Mouse (Mus musculus) embryonic facial prominence, embryonic 13.5 days (tissue): ENCODE results near the gene Rasgrf1. TPM values are rescaled to one million over a fixed set of nuclear protein-coding genes. Genes with fewer than 3 reads are reported as not detected.
A peak's percentile ranks its signal among the peaks of the same experiment; 100 is the strongest.
"Not testable (repeated sequence)": the region's sequence is repeated elsewhere in the genome, so short reads cannot be mapped to it uniquely, and the experiment has no call there.

ENCODE experiments used
- ATAC-seq: fragments of 200-750 bp; cut with Nextera tagmentation; 2 replicates; pipeline ENCODE4 v1.8.0; 2017; ENCODE audit warnings: low read depth; ENCODE audit not compliant: insufficient number of reproducible peaks, insufficient read depth, low FRiP score, low TSS enrichment
- H3K27ac ChIP-seq: fragments of 300-500 bp; sonication (generic); 2 replicates; pipeline ENCODE4 v1.5.1; 2015; ENCODE audit warnings: moderate library complexity, mild to moderate bottlenecking, inconsistent platforms
- H3K27me3 ChIP-seq: fragments of 300-500 bp; sonication (generic); 2 replicates; pipeline ENCODE4 v1.6.1; 2015; ENCODE audit warnings: mild to moderate bottlenecking, inconsistent platforms
- H3K36me3 ChIP-seq: fragments of 300-500 bp; sonication (generic); 2 replicates; pipeline ENCODE4 v1.6.1; 2015; ENCODE audit warnings: mild to moderate bottlenecking, inconsistent platforms
- H3K4me1 ChIP-seq: fragments of 300-500 bp; sonication (generic); 2 replicates; pipeline ENCODE4 v1.6.1; 2015; ENCODE audit warnings: inconsistent platforms
- H3K4me2 ChIP-seq: fragments of 300-500 bp; sonication (generic); 2 replicates; pipeline ENCODE4 v1.6.1; 2015; ENCODE audit warnings: moderate library complexity, mild to moderate bottlenecking, inconsistent platforms
- H3K4me3 ChIP-seq: fragments of 300-500 bp; sonication (generic); 2 replicates; pipeline ENCODE4 v1.5.1; 2015; ENCODE audit warnings: mild to moderate bottlenecking, inconsistent platforms
- H3K9ac ChIP-seq: fragments of 300-500 bp; sonication (generic); 2 replicates; pipeline ENCODE4 v1.6.1; 2015; ENCODE audit warnings: mild to moderate bottlenecking, inconsistent platforms
- H3K9me3 ChIP-seq: fragments of 300-500 bp; sonication (generic); 2 replicates; pipeline ENCODE4 v1.6.1; 2016; ENCODE audit warnings: inconsistent platforms
- WGBS: fragments of 180-500 bp; shearing (Covaris S2); methylation state at CpG from one replicate; pipeline ENCODE4 v1.1.7; 2015; ENCODE audit warnings: mixed read lengths; 5-methylcytosine and 5-hydroxymethylcytosine counted together
- polyA plus RNA-seq: library from polyadenylated mRNA; unstranded; fragments of >200 nt; fragmentation: Nextera tagmentation; extraction: Ambion mirVana; gene quantifications from 2 replicates; pipeline ENCODE4 v1.2.1, GENCODE M21; 2015

Gene Rasgrf1
- polyA plus RNA-seq, 1 experiment from 2014 or later: 0.80 TPM

GRCm38 (mm10) chr9:90016204-90016603, 106.5 kb downstream of the Rasgrf1 start:
- Histone ChIP-seq H3K9me3 (no peaks in the 10 kb centered on the region), H3K4me2 (no peak overlapping the region), H3K4me3 (no peak overlapping the region), H3K27ac (no peak overlapping the region), H3K9ac (no peak overlapping the region), H3K4me1 (no peaks in the 10 kb centered on the region), H3K36me3 (no peaks in the 10 kb centered on the region), H3K27me3 (no peaks in the 10 kb centered on the region)
- 71% methylated on average over 6 of the region's 6 CpGs for WGBS
- ATAC-seq: no peak

- Histone ChIP-seq H3K27me3 (no peaks in the 10 kb centered on the region), H3K4me1 (no peaks in the 10 kb centered on the region), H3K9me3 (no peaks in the 10 kb centered on the region), H3K4me2 (no peak overlapping the region), H3K4me3 (no peak overlapping the region), H3K27ac (no peak overlapping the region), H3K36me3 (no peaks in the 10 kb centered on the region), H3K9ac (no peak overlapping the region)
- 83% methylated on average over 6 of the region's 6 CpGs for WGBS
- no peak for ATAC-seq
These were observed 111.2 kb downstream of the Rasgrf1 start for GRCm38 (mm10) chr9:90020866-90021265.

- no peaks in the 10 kb centered on the region for H3K27me3 ChIP-seq
- H3K27ac ChIP-seq: no peak overlapping the region
- H3K9ac ChIP-seq: no peak overlapping the region
- no peaks in the 10 kb centered on the region for H3K36me3 ChIP-seq
- ATAC-seq: no peak
- WGBS: 89% methylated on average over 4 of the region's 4 CpGs
- H3K9me3 ChIP-seq: no peaks in the 10 kb centered on the region
- no peak overlapping the region for H3K4me2 ChIP-seq
- H3K4me3 ChIP-seq: no peak overlapping the region
- H3K4me1 ChIP-seq: no peaks in the 10 kb centered on the region
These were observed 111.7 kb downstream of the Rasgrf1 start for GRCm38 (mm10) chr9:90021442-90021841.

GRCm38 (mm10) chr9:90027709-90028108, 118.0 kb downstream of the Rasgrf1 start:
- no peak for ATAC-seq
- Histone ChIP-seq H3K36me3 (no peaks in the 10 kb centered on the region), H3K4me2 (no peak overlapping the region), H3K9me3 (no peaks in the 10 kb centered on the region), H3K4me3 (no peak overlapping the region), H3K27ac (no peak overlapping the region), H3K4me1 (no peaks in the 10 kb centered on the region), H3K9ac (no peak overlapping the region), H3K27me3 (no peaks in the 10 kb centered on the region)
- 89% methylated on average over 6 of the region's 6 CpGs for WGBS

GRCm38 (mm10) chr9:90033922-90034321, 124.2 kb downstream of the Rasgrf1 start:
- H3K4me1 ChIP-seq: no peaks in the 10 kb centered on the region
- H3K9ac ChIP-seq: no peak overlapping the region
- H3K9me3 ChIP-seq: no peaks in the 10 kb centered on the region
- ATAC-seq: no peak
- no peak overlapping the region for H3K4me2 ChIP-seq
- H3K27ac ChIP-seq: no peak overlapping the region
- no peaks in the 10 kb centered on the region for H3K36me3 ChIP-seq
- no peak overlapping the region for H3K4me3 ChIP-seq
- no peaks in the 10 kb centered on the region for H3K27me3 ChIP-seq
- 76% methylated on average over 4 of the region's 4 CpGs for WGBS

- Histone ChIP-seq H3K4me1 (no peaks in the 10 kb centered on the region), H3K9ac (no peak overlapping the region), H3K4me3 (no peak overlapping the region), H3K9me3 (no peaks in the 10 kb centered on the region), H3K27ac (no peak overlapping the region), H3K36me3 (no peaks in the 10 kb centered on the region), H3K4me2 (no peak overlapping the region), H3K27me3 (no peaks in the 10 kb centered on the region)
- 77% methylated on average over 2 of the region's 2 CpGs for WGBS
- ATAC-seq: no peak
These were observed 125.5 kb downstream of the Rasgrf1 start for GRCm38 (mm10) chr9:90035168-90035567.

GRCm38 (mm10) chr9:90035794-90036193, 126.1 kb downstream of the Rasgrf1 start:
- 90% methylated on average over 3 of the region's 3 CpGs for WGBS
- no peak for ATAC-seq
- H3K4me2 ChIP-seq: no peak overlapping the region
- H3K9me3 ChIP-seq: no peaks in the 10 kb centered on the region
- no peak overlapping the region for H3K4me3 ChIP-seq
- no peaks in the 10 kb centered on the region for H3K4me1 ChIP-seq
- H3K27me3 ChIP-seq: no peaks in the 10 kb centered on the region
- no peak overlapping the region for H3K9ac ChIP-seq
- no peaks in the 10 kb centered on the region for H3K36me3 ChIP-seq
- no peak overlapping the region for H3K27ac ChIP-seq

- no peak overlapping the region for H3K27ac ChIP-seq
- no peak overlapping the region for H3K9ac ChIP-seq
- no peaks in the 10 kb centered on the region for H3K9me3 ChIP-seq
- peak; percentile 34; the same call in 1 of the 2 replicates for ATAC-seq
- no peak overlapping the region for H3K4me3 ChIP-seq
- no peak overlapping the region for H3K4me2 ChIP-seq
- no peaks in the 10 kb centered on the region for H3K4me1 ChIP-seq
- no peaks in the 10 kb centered on the region for H3K27me3 ChIP-seq
- no peaks in the 10 kb centered on the region for H3K36me3 ChIP-seq
- 73% methylated on average over 4 of the region's 4 CpGs for WGBS
These were observed 126.6 kb downstream of the Rasgrf1 start for GRCm38 (mm10) chr9:90036313-90036712.

- Histone ChIP-seq H3K9ac (no peak overlapping the region), H3K27me3 (no peaks in the 10 kb centered on the region), H3K36me3 (no peaks in the 10 kb centered on the region), H3K9me3 (no peaks in the 10 kb centered on the region), H3K4me2 (no peak overlapping the region), H3K27ac (no peak overlapping the region), H3K4me3 (no peak overlapping the region), H3K4me1 (no peaks in the 10 kb centered on the region)
- WGBS: 80% methylated on average over 4 of the region's 4 CpGs
- ATAC-seq: no peak
These were observed 128.8 kb downstream of the Rasgrf1 start for GRCm38 (mm10) chr9:90038535-90038934.

GRCm38 (mm10) chr9:90040916-90041315, 131.2 kb downstream of the Rasgrf1 start:
- H3K27ac ChIP-seq: no peak overlapping the region
- no peaks in the 10 kb centered on the region for H3K4me1 ChIP-seq
- H3K4me3 ChIP-seq: no peak overlapping the region
- H3K4me2 ChIP-seq: no peak overlapping the region
- H3K9me3 ChIP-seq: no peaks in the 10 kb centered on the region
- no peaks in the 10 kb centered on the region for H3K27me3 ChIP-seq
- no peaks in the 10 kb centered on the region for H3K36me3 ChIP-seq
- WGBS: 82% methylated on average over 2 of the region's 2 CpGs
- no peak for ATAC-seq
- no peak overlapping the region for H3K9ac ChIP-seq

- no peak overlapping the region for H3K4me2 ChIP-seq
- WGBS: 93% methylated on average over 3 of the region's 3 CpGs
- no peak overlapping the region for H3K27ac ChIP-seq
- H3K27me3 ChIP-seq: no peaks in the 10 kb centered on the region
- no peaks in the 10 kb centered on the region for H3K4me1 ChIP-seq
- no peak overlapping the region for H3K9ac ChIP-seq
- H3K4me3 ChIP-seq: no peak overlapping the region
- 0 out of 2 replicates have a peak, but pooled peaks cover 2% of the 10 kb centered on the region for H3K9me3 ChIP-seq
- no peaks in the 10 kb centered on the region for H3K36me3 ChIP-seq
- ATAC-seq: no peak
These were observed 131.8 kb downstream of the Rasgrf1 start for GRCm38 (mm10) chr9:90041556-90041955.

GRCm38 (mm10) chr9:90042906-90043305, 133.2 kb downstream of the Rasgrf1 start:
- not testable (repeated sequence) for ATAC-seq, H3K4me2 ChIP-seq
- 90% methylated on average over 8 of the region's 8 CpGs for WGBS

GRCm38 (mm10) chr9:90045191-90045590, 135.5 kb downstream of the Rasgrf1 start:
- H3K4me2 ChIP-seq: no peak overlapping the region
- no peak overlapping the region for H3K4me3 ChIP-seq
- no peak overlapping the region for H3K9ac ChIP-seq
- no peaks in the 10 kb centered on the region for H3K4me1 ChIP-seq
- no peaks in the 10 kb centered on the region for H3K36me3 ChIP-seq
- 89% methylated on average over 7 of the region's 7 CpGs for whole genome bisulfite sequencing
- ATAC-seq: no peak
- no peak overlapping the region for H3K27ac ChIP-seq
- no peaks in the 10 kb centered on the region for H3K27me3 ChIP-seq
- 0 out of 2 replicates have a peak, but pooled peaks cover 2% of the 10 kb centered on the region for H3K9me3 ChIP-seq

More at GRCm38 (mm10) chr9:90042906-90043305, 133.2 kb downstream of the Rasgrf1 start:
- H3K4me1 ChIP-seq, H3K9me3 ChIP-seq, H3K27me3 ChIP-seq, H3K36me3 ChIP-seq, H3K4me3 ChIP-seq, H3K9ac ChIP-seq, H3K27ac ChIP-seq: not testable (repeated sequence)
